Mouse (Mus musculus): ENCODE measurements around the gene Ucn.
A peak's percentile ranks its signal among the peaks of the same experiment; 100 is the strongest.

The Ucn gene

GRCm38 (mm10) chr5:31108000-31108490 is 30.6 kb downstream of the Ucn start, which contains the start of gene Slc30a3:
Slc30a3 (minus strand) TSS chr5:31108237.
- DNase-seq (ENCODE audit: low read depth, low spot score) = no peak

DNA sequence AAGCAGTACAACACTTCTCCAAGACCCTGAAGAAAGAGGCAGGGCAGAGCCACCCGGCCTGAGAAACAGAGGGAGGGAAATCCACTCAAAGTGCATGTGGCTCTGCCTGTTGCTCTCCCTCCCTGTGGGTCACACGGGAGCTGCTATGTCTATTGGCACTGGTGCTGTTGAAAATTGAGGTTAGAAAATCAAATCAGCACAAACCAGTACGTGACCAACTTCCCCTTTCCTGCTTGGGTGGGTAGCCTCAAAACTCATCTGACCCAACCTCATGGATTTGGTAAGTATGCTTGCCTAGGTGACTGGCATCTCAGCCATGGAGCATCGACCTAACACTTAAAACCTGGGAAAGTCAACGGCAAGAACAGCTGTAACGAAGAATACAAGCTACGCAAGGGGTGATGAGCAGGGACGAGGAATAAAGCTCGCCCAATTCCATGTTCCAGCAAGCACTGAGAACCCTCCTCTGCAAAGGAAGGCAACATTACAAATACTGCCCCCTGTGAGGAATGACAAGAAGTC is 32.8 kb downstream of the Ucn start, which contains the start of gene Dnajc5g:
Gene Dnajc5g (plus strand): TSS at position 472 of the 522 bp plus-strand sequence.
- no peak for DNase-seq (ENCODE audit: low read depth, low spot score)

DNA sequence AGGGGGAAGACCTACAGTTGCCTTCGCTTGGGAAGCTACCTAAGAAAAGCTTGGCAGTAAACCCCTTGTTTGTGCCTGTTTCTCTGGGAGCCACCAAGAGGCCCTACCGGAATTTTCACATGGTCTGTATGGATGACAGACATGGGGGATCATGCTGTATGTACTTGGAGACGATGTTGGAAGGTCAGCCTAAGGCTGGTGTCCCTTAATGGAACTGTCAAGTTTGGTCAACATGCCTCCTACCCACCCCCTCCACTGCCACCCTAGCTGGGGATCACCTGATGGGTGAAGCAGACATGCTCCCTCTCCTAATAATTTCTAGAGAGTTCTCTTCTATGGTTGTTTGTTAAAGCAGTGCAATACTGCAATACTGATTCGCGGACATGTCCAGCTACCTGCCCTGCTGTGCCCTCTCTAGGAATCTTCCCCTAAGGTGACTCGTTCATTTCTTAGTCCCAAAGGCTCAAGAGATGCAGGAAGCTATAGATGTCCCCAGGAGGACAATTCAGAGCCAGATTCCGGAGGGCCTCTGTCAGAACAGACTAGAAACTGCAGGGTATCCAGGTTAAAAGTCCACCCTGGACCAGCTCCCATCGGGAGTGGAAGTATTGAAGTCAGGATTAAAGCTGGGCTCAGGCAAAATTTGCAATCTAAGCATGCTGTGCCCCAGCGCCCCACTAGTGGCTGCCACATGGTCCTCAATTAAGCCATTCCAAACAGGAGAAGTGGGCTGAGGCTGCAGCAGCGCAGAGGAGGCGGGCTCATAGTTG is 42.7 kb downstream of the Ucn start:
- no peak for DNase-seq (ENCODE audit: low read depth, low spot score)

GRCm38 (mm10) chr5:31094799-31095691 is 43.6 kb downstream of the Ucn start:
- peak; percentile 80 for DNase-seq (ENCODE audit: low read depth, low spot score)

GRCm38 (mm10) chr5:31094100-31094798 is 44.4 kb downstream of the Ucn start:
- DNase-seq (ENCODE audit: low read depth, low spot score) = peak; percentile 41

DNA sequence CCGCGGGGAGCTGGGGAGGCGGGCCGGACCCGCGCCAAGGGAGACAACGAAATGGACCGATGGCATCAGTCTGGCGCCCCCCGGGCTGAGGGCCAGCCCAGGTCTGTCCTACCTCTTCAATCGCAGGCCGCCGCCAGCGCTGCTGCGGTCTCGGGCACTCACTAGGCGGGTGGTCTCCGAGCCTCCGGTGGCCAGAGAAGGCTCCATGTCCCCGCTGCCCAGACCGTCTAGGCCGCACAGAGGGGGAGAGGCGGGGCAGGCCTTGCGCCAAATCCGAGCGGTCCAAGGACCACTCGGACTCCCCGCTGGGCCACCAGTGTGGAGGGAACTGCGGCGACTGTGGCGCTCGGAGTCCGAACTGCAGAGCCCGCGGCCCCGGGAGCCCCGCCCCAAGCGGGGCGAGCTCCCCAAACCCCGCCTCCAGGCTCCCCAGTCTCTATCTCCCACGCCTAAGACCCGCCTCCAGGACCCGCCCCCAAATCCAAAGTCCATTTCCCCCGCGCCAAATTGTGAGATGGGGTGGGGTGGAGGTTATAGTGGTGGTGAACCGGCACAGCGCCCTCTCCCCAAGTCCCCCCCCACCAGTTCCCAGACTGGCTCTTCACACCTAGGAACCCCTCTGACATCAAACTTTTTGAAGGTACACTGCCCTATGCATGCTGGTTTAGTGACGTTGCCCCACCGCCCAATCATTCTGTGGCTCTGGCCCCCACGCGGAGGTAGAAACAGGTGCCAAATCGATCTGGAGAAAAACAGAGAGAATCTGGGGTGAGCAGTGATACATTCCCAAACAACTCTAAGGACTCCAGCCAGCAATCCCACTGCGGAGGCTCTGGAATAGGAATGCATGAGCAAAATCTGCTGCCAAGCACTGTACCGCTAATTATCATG is 45.2 kb downstream of the Ucn start:
- peak; percentile 60 for DNase-seq (ENCODE audit: low read depth, low spot score)

GRCm38 (mm10) chr5:31092231-31092975 is 46.2 kb downstream of the Ucn start:
- DNase-seq (ENCODE audit: low read depth, low spot score) = no peak
